Mouse (Mus musculus) R1 (cell line): ENCODE results near the gene Zzz3.

Experiments
- DNase-seq: peaks from one replicate; pipeline ENCODE4 v3.0.0-alpha.2; 2018; ENCODE audit warnings: low read depth, low spot score

The Zzz3 gene

GRCm38 (mm10) chr3:152395350-152396277 is at the start of gene Zzz3:
TSS of gene Zzz3 (plus strand) at chr3:152395473.
- DNase-seq: peak; percentile 86

GRCm38 (mm10) chr3:152345732-152346632 is 49.3 kb upstream of the Zzz3 start, which contains the start of gene Usp33:
TSS of gene Usp33 (plus strand) at chr3:152346478.
- peak; percentile 84 for DNase-seq

- DNase-seq: peak; percentile 44
These were observed 48.6 kb upstream of the Zzz3 start for GRCm38 (mm10) chr3:152346633-152347141.

GRCm38 (mm10) chr3:152347227-152347626 is 48.0 kb upstream of the Zzz3 start:
- no peak for DNase-seq

GRCm38 (mm10) chr3:152348011-152348830 is 47.1 kb upstream of the Zzz3 start:
- DNase-seq: no peak

- DNase-seq: no peak
These were observed 44.8 kb upstream of the Zzz3 start for GRCm38 (mm10) chr3:152350431-152350830.

- no peak for DNase-seq
These were observed 44.3 kb upstream of the Zzz3 start for GRCm38 (mm10) chr3:152350966-152351365.

- no peak for DNase-seq
These were observed 43.0 kb upstream of the Zzz3 start for GRCm38 (mm10) chr3:152352289-152352688.

- no peak for DNase-seq
These were observed 41.7 kb upstream of the Zzz3 start for GRCm38 (mm10) chr3:152353434-152354177.

GRCm38 (mm10) chr3:152355361-152355760 is 39.9 kb upstream of the Zzz3 start:
- no peak for DNase-seq

- no peak for DNase-seq
These were observed 38.5 kb upstream of the Zzz3 start for GRCm38 (mm10) chr3:152356751-152357150.

- DNase-seq: no peak
These were observed 36.1 kb upstream of the Zzz3 start for GRCm38 (mm10) chr3:152359151-152359550.

- DNase-seq: no peak
These were observed 31.1 kb upstream of the Zzz3 start for GRCm38 (mm10) chr3:152364181-152364580.

- no peak for DNase-seq
These were observed 19.2 kb upstream of the Zzz3 start for GRCm38 (mm10) chr3:152376063-152376462.

- peak; percentile 61 for DNase-seq
These were observed 11.2 kb upstream of the Zzz3 start for GRCm38 (mm10) chr3:152384106-152384505.

GRCm38 (mm10) chr3:152396278-152396987 is 1.2 kb downstream of the Zzz3 start:
- DNase-seq: peak; percentile 94

- peak; percentile 50 for DNase-seq
These were observed 1.7 kb downstream of the Zzz3 start for GRCm38 (mm10) chr3:152396988-152397314.

- no peak for DNase-seq
These were observed 2.2 kb downstream of the Zzz3 start for GRCm38 (mm10) chr3:152397335-152397940.

GRCm38 (mm10) chr3:152400441-152400840 is 5.2 kb downstream of the Zzz3 start:
- DNase-seq: no peak
